Mouse (Mus musculus) CH12.LX (cell line): ENCODE results near the gene Ppp2r5c. TPM values are rescaled to one million over a fixed set of nuclear protein-coding genes. Genes with fewer than 3 reads are reported as not detected.

ENCODE experiments used
- DNase-seq: peaks from one replicate; pipeline ENCODE4 v3.0.0-alpha.2; 2013; ENCODE audit errors: extremely low read depth
- H3K27ac ChIP-seq: 2 replicates; pipeline ENCODE4 v1.5.1; 2012; ENCODE audit warnings: low read depth, mild to moderate bottlenecking, control low read depth, moderate library complexity; ENCODE audit not compliant: insufficient read depth
- H3K27me3 ChIP-seq: replicated peaks from 2 replicates; pipeline ENCODE3; 2012; ENCODE audit warnings: inconsistent platforms
- H3K36me3 ChIP-seq, 2 experiments: replicated peaks in 1 of 2; 2 replicates each; pipeline versions ENCODE3 to v1.6.1; 2012; ENCODE audit warnings: inconsistent platforms in 1 of 2, low read length in 1 of 2, mild to moderate bottlenecking in 1 of 2, mixed read lengths in 1 of 2, moderate library complexity in 1 of 2; ENCODE audit not compliant: control insufficient read depth in 1 of 2, insufficient read depth in 1 of 2
- H3K4me1 ChIP-seq, 2 experiments: 2 replicates each; pipeline ENCODE4 v1.6.1; 2012; ENCODE audit warnings: inconsistent platforms in 1 of 2, moderate library complexity in 1 of 2; ENCODE audit not compliant: insufficient read depth in 2 of 2, control insufficient read depth in 1 of 2
- H3K4me2 ChIP-seq: 2 replicates; pipeline ENCODE4 v1.6.1; 2012; ENCODE audit warnings: low read depth, mild to moderate bottlenecking, control low read depth; ENCODE audit not compliant: poor library complexity, insufficient read depth, severe bottlenecking
- H3K4me3 ChIP-seq, 3 experiments: fragments of 150-350 bp in 1 of 3; sonication (generic) in 1 of 3; replicated peaks in 1 of 3; 2 replicates each; pipeline versions ENCODE3 to v1.5.1; 2011 to 2012; ENCODE audit warnings: low read depth in 2 of 3, low read length in 2 of 3, mild to moderate bottlenecking in 2 of 3, moderate library complexity in 2 of 3, control low read depth in 1 of 3, improper control_type of control experiment in 1 of 3, inconsistent platforms in 1 of 3, mixed read lengths in 1 of 3; ENCODE audit not compliant: poor library complexity in 1 of 3
- H3K79me2 ChIP-seq: replicated peaks from 2 replicates; pipeline ENCODE4 v1.6.1; 2012; ENCODE audit warnings: mild to moderate bottlenecking, moderate library complexity; ENCODE audit not compliant: control insufficient read depth, poor library complexity, insufficient read depth, severe bottlenecking; ENCODE audit errors: extremely low read depth
- H3K9ac ChIP-seq: 2 replicates; pipeline ENCODE4 v1.6.1; 2012; ENCODE audit warnings: low read depth, mild to moderate bottlenecking, control low read depth, moderate library complexity; ENCODE audit not compliant: insufficient read depth
- H3K9me3 ChIP-seq: replicated peaks from 2 replicates; pipeline ENCODE3; 2012; ENCODE audit warnings: low read length, inconsistent platforms, mixed read lengths
- BHLHE40 ChIP-seq: IDR thresholded peaks from 2 replicates; pipeline ENCODE4 v1.6.1; 2011; ENCODE audit warnings: mild to moderate bottlenecking, low read depth, low read length, improper control_type of control experiment
- CHD2 ChIP-seq: IDR thresholded peaks from 2 replicates; pipeline ENCODE4 v1.6.1; 2011; ENCODE audit warnings: low read length, improper control_type of control experiment
- E2F4 ChIP-seq: IDR thresholded peaks from 2 replicates; pipeline ENCODE4 v1.6.1; 2011; ENCODE audit warnings: low read depth, low read length, improper control_type of control experiment; ENCODE audit not compliant: insufficient replicate concordance
- ELF1 ChIP-seq: IDR thresholded peaks from 2 replicates; pipeline ENCODE4 v1.6.1; 2014; ENCODE audit warnings: low read depth, mild to moderate bottlenecking, inconsistent platforms, low read length, improper control_type of control experiment
- EP300 ChIP-seq: IDR thresholded peaks from 2 replicates; pipeline ENCODE4 v1.6.1; 2011; ENCODE audit warnings: low read length, improper control_type of control experiment
- GABPA ChIP-seq: IDR thresholded peaks from 2 replicates; pipeline ENCODE4 v1.6.1; 2012; ENCODE audit warnings: low read depth, low read length, improper control_type of control experiment, inconsistent platforms; ENCODE audit not compliant: insufficient replicate concordance
- IRF4 ChIP-seq: IDR thresholded peaks from 2 replicates; pipeline ENCODE4 v1.6.1; 2014; ENCODE audit warnings: low read depth, mild to moderate bottlenecking, inconsistent platforms, low read length, improper control_type of control experiment
- JUND ChIP-seq: conservative IDR thresholded peaks from 2 replicates; pipeline ENCODE4 v1.6.1; 2011; ENCODE audit warnings: low read depth, low read length, improper control_type of control experiment
- KAT2A ChIP-seq: IDR thresholded peaks from 2 replicates; pipeline ENCODE4 v1.6.1; 2012; ENCODE audit warnings: low read length, improper control_type of control experiment, inconsistent platforms; ENCODE audit not compliant: insufficient replicate concordance
- MAFK ChIP-seq: IDR thresholded peaks from 2 replicates; pipeline ENCODE4 v1.6.1; 2011; ENCODE audit warnings: low read length, improper control_type of control experiment; ENCODE audit not compliant: insufficient replicate concordance
- MAX ChIP-seq: IDR thresholded peaks from 2 replicates; pipeline ENCODE4 v1.6.1; 2011; ENCODE audit warnings: low read length, improper control_type of control experiment
- MYC ChIP-seq: IDR thresholded peaks from 2 replicates; pipeline ENCODE4 v1.6.1; 2011; ENCODE audit warnings: low read depth, mild to moderate bottlenecking, improper control_type of control experiment, low read length
- NELFE ChIP-seq: IDR thresholded peaks from 2 replicates; pipeline ENCODE4 v1.6.1; 2011; ENCODE audit warnings: low read depth, low read length, improper control_type of control experiment
- NRF1 ChIP-seq: IDR thresholded peaks from 2 replicates; pipeline ENCODE4 v1.6.1; 2014; ENCODE audit warnings: low read depth, mild to moderate bottlenecking, inconsistent platforms, low read length, improper control_type of control experiment, moderate library complexity
- PAX5 ChIP-seq: IDR thresholded peaks from 2 replicates; pipeline ENCODE4 v1.6.1; 2012; ENCODE audit warnings: low read length, inconsistent platforms, mixed read lengths
- POLR2AphosphoS2 ChIP-seq: IDR thresholded peaks from 2 replicates; pipeline ENCODE4 v1.6.1; 2011; ENCODE audit warnings: low read depth, low read length, improper control_type of control experiment
- RAD21 ChIP-seq: IDR thresholded peaks from 2 replicates; pipeline ENCODE4 v1.6.1; 2011; ENCODE audit warnings: low read depth, mild to moderate bottlenecking, low read length, improper control_type of control experiment, moderate library complexity
- SMC3 ChIP-seq: IDR thresholded peaks from 2 replicates; pipeline ENCODE4 v1.6.1; 2011; ENCODE audit warnings: low read depth, low read length, improper control_type of control experiment
- TBP ChIP-seq: conservative IDR thresholded peaks from 2 replicates; pipeline ENCODE4 v1.6.1; 2011; ENCODE audit warnings: low read depth, low read length, improper control_type of control experiment
- TCF12 ChIP-seq: IDR thresholded peaks from 2 replicates; pipeline ENCODE4 v1.6.1; 2014; ENCODE audit warnings: low read depth, mild to moderate bottlenecking, inconsistent platforms, low read length, improper control_type of control experiment
- USF2 ChIP-seq: conservative IDR thresholded peaks from 2 replicates; pipeline ENCODE4 v1.6.1; 2011; ENCODE audit warnings: low read depth, low read length, improper control_type of control experiment
- ZC3H11A ChIP-seq: IDR thresholded peaks from 2 replicates; pipeline ENCODE4 v1.6.1; 2012; ENCODE audit warnings: low read depth, mild to moderate bottlenecking, inconsistent platforms, low read length, improper control_type of control experiment
- ZKSCAN1 ChIP-seq: IDR thresholded peaks from 2 replicates; pipeline ENCODE4 v1.6.1; 2012; ENCODE audit warnings: low read depth, inconsistent platforms, low read length, improper control_type of control experiment, borderline replicate concordance
- dilution Hi-C: fragments of 300-500 bp; cut with MboI; formaldehyde crosslinking; loops from 2 replicates; pipeline ENCODE4 v1.14.3; 2020; ENCODE audit warnings: low sequenced_read_pairs; ENCODE audit not compliant: extremely low pct_unique_long_range_greater_than_20kb, extremely low pct_ligation_motif_present
- in situ Hi-C: fragments of 300-500 bp; cut with MboI; formaldehyde crosslinking; loops from 3 replicates; pipeline ENCODE4 v1.14.3; 2019; ENCODE audit warnings: low sequenced_read_pairs, low pct_ligation_motif_present, low pct_unique_long_range_greater_than_20kb, mixed read lengths
- polyA plus RNA-seq: library from polyadenylated mRNA; unstranded; fragments of >175 nt; gene quantifications from 2 replicates; pipeline ENCODE4 v1.2.1, GENCODE M21; 2012; ENCODE audit warnings: low read depth; ENCODE audit not compliant: insufficient read length
- total RNA-seq, 2 experiments: library from RNA; depleted of rRNA; stranded (reverse); fragments of 300-350 nt in 1 of 2; fragments of >200 nt in 1 of 2; gene quantifications; 2 replicates each; pipeline ENCODE4 v1.2.3; 2012 to 2014

Ppp2r5c gene
- total and polyA plus RNA-seq, 3 experiments, result 71.6 to 111 (median 97.7) TPM

DNA sequence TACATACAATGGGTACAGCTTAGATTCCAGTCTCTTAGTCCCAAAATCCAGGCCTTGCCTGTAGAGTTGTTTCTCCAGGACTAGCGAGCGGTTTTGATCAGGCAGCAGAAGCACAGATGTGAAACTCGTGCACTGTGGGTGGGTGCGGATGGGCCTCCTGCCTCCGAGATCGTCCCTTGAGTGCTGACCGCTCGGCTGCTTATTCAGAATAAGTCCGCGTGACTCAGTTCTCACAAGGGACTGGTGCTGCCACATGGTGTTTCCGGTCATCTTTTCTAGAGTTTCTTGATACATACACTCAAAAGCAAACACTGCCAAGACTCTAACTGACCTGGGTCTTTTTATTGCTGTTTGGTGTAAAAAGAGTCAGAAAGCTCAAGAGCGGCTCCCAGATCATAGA is 100.7 kb downstream of the Ppp2r5c start:
- H3K27ac ChIP-seq, result no peak overlapping the region
- no peak for DNase-seq
- H3K4me3 ChIP-seq, result no peak overlapping the region
- H3K27me3 ChIP-seq, result no peaks in the 10 kb centered on the region
- in situ Hi-C loops, result no loop called here
- TF ChIP-seq IRF4 (no peak), ZC3H11A (no peak), EP300 (no peak), MAFK (no peak), KAT2A (no peak), POLR2AphosphoS2 (no peak), BHLHE40 (no peak), PAX5 (no peak), NELFE (no peak), TBP (no peak), USF2 (no peak), NRF1 (no peak), ELF1 (no peak), GABPA (no peak), ZKSCAN1 (no peak), E2F4 (no peak), JUND (no peak), CHD2 (no peak), SMC3 (no peak), MAX (no peak)
- H3K4me2 ChIP-seq, result no peak overlapping the region
- H3K9me3 ChIP-seq, result no peaks in the 10 kb centered on the region
- peaks cover 66 to 90% of the 10 kb centered on the region in 2 experiments for H3K36me3 ChIP-seq
- H3K79me2 ChIP-seq, result no peaks in the 10 kb centered on the region
- no peak overlapping the region for H3K9ac ChIP-seq
- H3K4me1 ChIP-seq, result peaks cover 1 to 12% of the 10 kb centered on the region in 2 experiments; a peak in 2 of 4 replicates
- dilution Hi-C loops, result no loop called here

GRCm38 (mm10) chr12:110549437-110550112 is 102.7 kb downstream of the Ppp2r5c start:
- H3K4me3 ChIP-seq, result no peak overlapping the region
- no peak for DNase-seq
- in situ Hi-C loops (no loop called here), dilution Hi-C loops (no loop called here)
- H3K36me3 ChIP-seq, result peaks cover 81 to 93% of the 10 kb centered on the region in 2 experiments
- no peak for TF ChIP-seq MYC
- TF ChIP-seq GABPA, result no peak
- TF ChIP-seq TCF12, result no peak
- TF ChIP-seq E2F4, result no peak
- TF ChIP-seq RAD21, result no peak
- no peak for TF ChIP-seq MAFK
- no peak overlapping the region for H3K27ac ChIP-seq
- H3K4me1 ChIP-seq, result no peaks in the 10 kb centered on the region
- H3K4me2 ChIP-seq, result no peak overlapping the region
- no peaks in the 10 kb centered on the region for H3K9me3 ChIP-seq
- H3K9ac ChIP-seq, result no peak overlapping the region
- H3K79me2 ChIP-seq, result no peaks in the 10 kb centered on the region
- no peaks in the 10 kb centered on the region for H3K27me3 ChIP-seq
